Mouse (Mus musculus): ENCODE results near the gene Sowahd. TPM values are rescaled to one million over a fixed set of nuclear protein-coding genes. Genes with fewer than 3 reads are reported as not detected.
"Not testable (repeated sequence)": the region's sequence is repeated elsewhere in the genome, so short reads cannot be mapped to it uniquely, and the experiment has no call there.

Sowahd gene
- polyA plus RNA-seq, 1 experiment from 2014 or later = 0.18 TPM

DNA sequence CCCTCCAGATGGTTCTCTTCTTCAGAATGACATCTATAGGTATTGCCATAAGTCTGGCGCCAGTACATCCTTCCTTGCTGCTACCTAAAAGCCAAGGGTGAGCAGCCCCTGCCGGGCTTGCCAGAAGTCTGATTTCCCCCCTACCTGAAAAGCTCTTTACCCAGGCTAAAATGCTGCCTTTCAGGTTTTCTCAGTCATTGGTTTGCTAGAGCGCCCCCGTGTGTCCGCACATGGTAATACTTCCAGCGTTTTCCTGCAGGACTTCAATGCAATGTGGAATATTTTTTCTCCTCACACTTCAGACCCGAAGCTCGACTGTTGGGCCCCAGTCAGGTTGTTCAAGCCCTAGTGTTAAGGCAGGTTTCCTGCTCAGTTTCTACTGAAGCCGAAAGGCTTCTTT lies 5.9 kb upstream of the Sowahd start:
- peaks cover 12% of the 10 kb centered on the region for H3K27me3 ChIP-seq (ENCODE audit: insufficient read depth, low read length)
- H3K4me3 ChIP-seq (ENCODE audit: low read depth, low read length) = no peak overlapping the region
- no peaks in the 10 kb centered on the region for H3K36me3 ChIP-seq (ENCODE audit: insufficient read depth)
- no peaks in the 10 kb centered on the region for H3K9me3 ChIP-seq (ENCODE audit: low read depth, low read length)
- WGBS = 15% methylated on average over 9 of the region's 9 CpGs
- H3K9ac ChIP-seq = no peak overlapping the region
- peak; percentile 66 for TF ChIP-seq CTCF (IDR thresholded peaks at IDR 0.05; ENCODE audit: low read depth)
- no peak overlapping the region for H3K27ac ChIP-seq (ENCODE audit: low read depth)
- no peaks in the 10 kb centered on the region for H3K4me1 ChIP-seq (ENCODE audit: insufficient read depth)
- DNase-seq = peak; percentile 75
- no peak overlapping the region for H3K4me2 ChIP-seq
- no peak for ATAC-seq (ENCODE audit: insufficient read depth)

GRCm38 (mm10) chrX:37048890-37049823 lies 512 bp downstream of the Sowahd start:
- peaks cover 42% of the 10 kb centered on the region for H3K27me3 ChIP-seq (ENCODE audit: insufficient read depth, low read length)
- H3K9ac ChIP-seq = 0 out of 2 replicates have a peak overlapping the region, but pooled peaks have one; percentile 3
- peak overlapping the region; percentile 32 for H3K4me3 ChIP-seq (ENCODE audit: low read depth, low read length)
- H3K9me3 ChIP-seq (ENCODE audit: low read depth, low read length) = no peaks in the 10 kb centered on the region
- TF ChIP-seq CTCF (IDR thresholded peaks at IDR 0.05; ENCODE audit: low read depth) = no peak
- no peak overlapping the region for H3K27ac ChIP-seq (ENCODE audit: low read depth)
- H3K4me1 ChIP-seq (ENCODE audit: insufficient read depth) = no peaks in the 10 kb centered on the region
- DNase-seq (peak; percentile 10), ATAC-seq (ENCODE audit: insufficient read depth) (0 out of 2 replicates have a peak, but pooled peaks have one; percentile 24)
- no peaks in the 10 kb centered on the region for H3K36me3 ChIP-seq (ENCODE audit: insufficient read depth)
- peak overlapping the region; percentile 59 for H3K4me2 ChIP-seq
- WGBS = 10% methylated on average over 59 of the region's 70 CpGs

- Histone ChIP-seq H3K9me3 (ENCODE audit: low read depth, low read length) (no peaks in the 10 kb centered on the region), H3K4me2 (no peak overlapping the region), H3K4me1 (ENCODE audit: insufficient read depth) (no peaks in the 10 kb centered on the region), H3K27me3 (ENCODE audit: insufficient read depth, low read length) (no peaks in the 10 kb centered on the region), H3K27ac (ENCODE audit: low read depth) (no peak overlapping the region), H3K4me3 (ENCODE audit: low read depth, low read length) (no peak overlapping the region), H3K36me3 (ENCODE audit: insufficient read depth) (no peaks in the 10 kb centered on the region), H3K9ac (no peak overlapping the region)
- ATAC-seq (ENCODE audit: insufficient read depth) (no peak), DNase-seq (no peak)
- WGBS = 75% methylated on average over 9 of the region's 9 CpGs
- no peak for TF ChIP-seq CTCF (IDR thresholded peaks at IDR 0.05; ENCODE audit: low read depth)
Measured at GRCm38 (mm10) chrX:37063902-37064301, 15.3 kb downstream of the Sowahd start.

DNA sequence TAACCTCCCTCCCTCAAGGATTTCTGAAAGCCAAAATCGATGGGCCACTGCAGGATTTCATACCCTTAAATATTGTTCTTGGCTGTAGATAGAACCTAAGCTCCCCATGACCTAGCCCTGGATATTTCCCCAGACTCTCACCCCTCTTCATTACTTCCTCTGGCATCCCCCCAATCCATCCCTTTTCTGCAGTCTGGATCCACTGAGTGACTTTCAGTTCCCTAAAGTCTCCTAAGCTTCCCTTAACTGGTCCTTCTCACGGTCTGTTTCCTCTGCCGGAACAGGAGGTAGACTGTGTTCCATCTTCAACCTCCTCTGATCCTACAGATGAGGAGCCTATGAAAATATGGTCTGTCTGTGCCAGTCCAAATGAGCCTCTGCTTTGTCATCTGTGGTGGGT lies 18.7 kb downstream of the Sowahd start:
- H3K36me3 ChIP-seq (ENCODE audit: insufficient read depth) = no peaks in the 10 kb centered on the region
- no peak for DNase-seq
- no peaks in the 10 kb centered on the region for H3K9me3 ChIP-seq (ENCODE audit: low read depth, low read length)
- H3K9ac ChIP-seq = no peak overlapping the region
- TF ChIP-seq CTCF (IDR thresholded peaks at IDR 0.05; ENCODE audit: low read depth) = no peak
- H3K4me3 ChIP-seq (ENCODE audit: low read depth, low read length) = no peak overlapping the region
- H3K4me2 ChIP-seq = no peak overlapping the region
- no peak overlapping the region for H3K27ac ChIP-seq (ENCODE audit: low read depth)
- H3K27me3 ChIP-seq (ENCODE audit: insufficient read depth, low read length) = no peaks in the 10 kb centered on the region
- no peak for ATAC-seq (ENCODE audit: insufficient read depth)
- H3K4me1 ChIP-seq (ENCODE audit: insufficient read depth) = no peaks in the 10 kb centered on the region
- 75% methylated on average over 3 of the region's 3 CpGs for WGBS

DNA sequence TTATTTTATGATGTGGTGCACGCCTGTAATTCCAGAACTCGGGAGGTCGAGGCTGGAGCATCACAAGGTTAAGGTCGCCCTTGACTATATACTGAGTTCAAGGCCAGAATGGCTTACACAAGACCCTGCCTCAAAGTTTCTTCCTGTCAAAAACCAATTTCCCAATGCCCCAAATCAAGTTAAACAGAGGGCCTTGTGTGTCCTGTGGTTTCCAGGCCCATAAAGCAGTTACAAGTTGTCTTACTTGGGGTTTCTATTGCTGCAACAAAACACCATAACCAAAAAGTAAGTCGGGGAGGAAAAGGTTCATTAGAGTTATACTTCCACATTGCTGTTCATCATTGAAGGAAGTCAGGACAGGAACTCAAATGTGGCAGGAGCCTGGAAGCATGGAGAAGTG lies 20.1 kb downstream of the Sowahd start:
- Histone ChIP-seq H3K9ac (no peak overlapping the region), H3K9me3 (ENCODE audit: low read depth, low read length) (no peaks in the 10 kb centered on the region), H3K27ac (ENCODE audit: low read depth) (no peak overlapping the region), H3K27me3 (ENCODE audit: insufficient read depth, low read length) (no peaks in the 10 kb centered on the region), H3K4me3 (ENCODE audit: low read depth, low read length) (no peak overlapping the region), H3K4me2 (no peak overlapping the region), H3K36me3 (ENCODE audit: insufficient read depth) (no peaks in the 10 kb centered on the region), H3K4me1 (ENCODE audit: insufficient read depth) (no peaks in the 10 kb centered on the region)
- TF ChIP-seq CTCF (IDR thresholded peaks at IDR 0.05; ENCODE audit: low read depth) = no peak
- 73% methylated on average over 5 of the region's 5 CpGs for WGBS
- DNase-seq (no peak), ATAC-seq (ENCODE audit: insufficient read depth) (no peak)

GRCm38 (mm10) chrX:37074262-37074892 lies 25.7 kb downstream of the Sowahd start:
- no peak overlapping the region for H3K4me3 ChIP-seq (ENCODE audit: low read depth, low read length)
- no peaks in the 10 kb centered on the region for H3K4me1 ChIP-seq (ENCODE audit: insufficient read depth)
- no peaks in the 10 kb centered on the region for H3K9me3 ChIP-seq (ENCODE audit: low read depth, low read length)
- H3K27me3 ChIP-seq (ENCODE audit: insufficient read depth, low read length) = no peaks in the 10 kb centered on the region
- TF ChIP-seq CTCF (IDR thresholded peaks at IDR 0.05; ENCODE audit: low read depth) = peak; percentile 79
- H3K36me3 ChIP-seq (ENCODE audit: insufficient read depth) = no peaks in the 10 kb centered on the region
- ATAC-seq (ENCODE audit: insufficient read depth) (no peak), DNase-seq (peak; percentile 81)
- no peak overlapping the region for H3K4me2 ChIP-seq
- 34% methylated on average over 9 of the region's 9 CpGs for WGBS
- H3K9ac ChIP-seq = no peak overlapping the region
- no peak overlapping the region for H3K27ac ChIP-seq (ENCODE audit: low read depth)

GRCm38 (mm10) chrX:37076651-37077050 lies 28.0 kb downstream of the Sowahd start:
- H3K4me2 ChIP-seq = no peak overlapping the region
- WGBS = 62% methylated on average over 8 of the region's 8 CpGs
- no peak for ATAC-seq (ENCODE audit: insufficient read depth)
- DNase-seq = no peak
- peaks cover 9% of the 10 kb centered on the region for H3K36me3 ChIP-seq (ENCODE audit: insufficient read depth)
- no peak for TF ChIP-seq CTCF (IDR thresholded peaks at IDR 0.05; ENCODE audit: low read depth)
- no peak overlapping the region for H3K27ac ChIP-seq (ENCODE audit: low read depth)
- no peak overlapping the region for H3K4me3 ChIP-seq (ENCODE audit: low read depth, low read length)
- no peaks in the 10 kb centered on the region for H3K4me1 ChIP-seq (ENCODE audit: insufficient read depth)
- H3K9ac ChIP-seq = no peak overlapping the region
- no peaks in the 10 kb centered on the region for H3K27me3 ChIP-seq (ENCODE audit: insufficient read depth, low read length)
- no peaks in the 10 kb centered on the region for H3K9me3 ChIP-seq (ENCODE audit: low read depth, low read length)

- not testable (repeated sequence) for H3K4me2 ChIP-seq; H3K27me3 ChIP-seq (ENCODE audit: insufficient read depth, low read length); H3K9ac ChIP-seq; H3K4me1 ChIP-seq (ENCODE audit: insufficient read depth); ATAC-seq (ENCODE audit: insufficient read depth); H3K4me3 ChIP-seq (ENCODE audit: low read depth, low read length); H3K27ac ChIP-seq (ENCODE audit: low read depth); H3K9me3 ChIP-seq (ENCODE audit: low read depth, low read length); DNase-seq
- 72% methylated on average over 3 of the region's 4 CpGs for WGBS
- peaks cover 28% of the 10 kb centered on the region for H3K36me3 ChIP-seq (ENCODE audit: insufficient read depth)
Measured at GRCm38 (mm10) chrX:37080345-37080744, 31.7 kb downstream of the Sowahd start.
